Mouse (Mus musculus) frontal cortex, adult 2 months (tissue): Measurements from ENCODE around the gene Cd300lb. TPM values are rescaled to one million over a fixed set of nuclear protein-coding genes. Genes with fewer than 3 reads are reported as not detected.

ENCODE experiments used
- DNase-seq, 2 experiments: peaks; one replicate each; pipeline ENCODE4 v3.0.0; 2022; ENCODE audit warnings: low spot score in 1 of 2; ENCODE audit errors: extremely low spot score in 1 of 2
- polyA plus RNA-seq: library from polyadenylated mRNA; depleted of rRNA; stranded (reverse); fragments of >200 nt; gene quantifications from 2 replicates; pipeline ENCODE4 v1.2.3, GENCODE M21; 2012; rRNA removed

Cd300lb gene
- polyA plus RNA-seq, 1 experiment = 0.22 TPM

GRCm38 (mm10) chr11:114884380-114885100 lies 49.6 kb downstream of the Cd300lb start:
- no peak for DNase-seq

- DNase-seq = no peak
Measured at GRCm38 (mm10) chr11:114883251-114883789, 50.9 kb downstream of the Cd300lb start.

- peak in 1 of 2 experiments; percentile 62 for DNase-seq
Measured at GRCm38 (mm10) chr11:114880589-114880988, 53.6 kb downstream of the Cd300lb start.

- no peak for DNase-seq
Measured at GRCm38 (mm10) chr11:114880185-114880584, 54.0 kb downstream of the Cd300lb start.

GRCm38 (mm10) chr11:114879666-114880065 lies 54.5 kb downstream of the Cd300lb start:
- DNase-seq = no peak

GRCm38 (mm10) chr11:114877145-114877544 lies 57.0 kb downstream of the Cd300lb start:
- peak; percentile 18 to 68 for DNase-seq

- no peak for DNase-seq
Measured at GRCm38 (mm10) chr11:114876621-114877020, 57.6 kb downstream of the Cd300lb start.

- DNase-seq = no peak
Measured at GRCm38 (mm10) chr11:114876176-114876575, 58.0 kb downstream of the Cd300lb start.

GRCm38 (mm10) chr11:114875301-114875801 lies 58.8 kb downstream of the Cd300lb start:
- peak in 1 of 2 experiments; percentile 10 for DNase-seq

- no peak for DNase-seq
Measured at GRCm38 (mm10) chr11:114874226-114875145, 59.7 kb downstream of the Cd300lb start.

- no peak for DNase-seq
Measured at GRCm38 (mm10) chr11:114873022-114873817, 61.0 kb downstream of the Cd300lb start.

Other genes with a start within 250 kb of the Cd300lb start
- 2.5 and 2.9 TPM in 2 replicates for gene Dnaic2, start 207.0 kb downstream of the Cd300lb start, polyA plus RNA-seq
- 5.0 and 5.8 TPM in 2 replicates for gene Kif19a, start 169.0 kb downstream of the Cd300lb start, polyA plus RNA-seq
- gene Btbd17, start 138.4 kb downstream of the Cd300lb start, polyA plus RNA-seq = 55.1 and 55.7 TPM in 2 replicates
- gene Gpr142, start 135.5 kb downstream of the Cd300lb start, polyA plus RNA-seq = 0.08 TPM in 1 of 2 replicates, not detected in the other
- gene Gprc5c, start 83.2 kb downstream of the Cd300lb start, polyA plus RNA-seq = 3.5 and 4.7 TPM in 2 replicates
- gene Cd300a, start 44.3 kb downstream of the Cd300lb start, polyA plus RNA-seq = 0.54 and 0.57 TPM in 2 replicates
- gene Cd300c, start 34.8 kb upstream of the Cd300lb start, polyA plus RNA-seq = not detected in 2 replicates
- 0.08 and 0.16 TPM in 2 replicates for gene Cd300ld, start 55.5 kb upstream of the Cd300lb start, polyA plus RNA-seq
- 5.3 and 7.1 TPM in 2 replicates for gene Cd300c2, start 67.5 kb upstream of the Cd300lb start, polyA plus RNA-seq
- 0.30 TPM in 1 of 2 replicates, not detected in the other for gene Cd300ld2, start 81.8 kb upstream of the Cd300lb start, polyA plus RNA-seq
- 0.30 and 0.55 TPM in 2 replicates for gene Cd300ld4, start 92.6 kb upstream of the Cd300lb start, polyA plus RNA-seq
- gene Cd300ld5, start 103.4 kb upstream of the Cd300lb start, polyA plus RNA-seq = 0.86 TPM in 1 of 2 replicates, not detected in the other
- 0.68 and 0.86 TPM in 2 replicates for gene Cd300ld3, start 114.0 kb upstream of the Cd300lb start, polyA plus RNA-seq
- gene Cd300e, start 127.8 kb upstream of the Cd300lb start, polyA plus RNA-seq = 0.06 and 0.22 TPM in 2 replicates
- 22.7 and 25.3 TPM in 2 replicates for gene Rab37, start 157.0 kb upstream of the Cd300lb start, polyA plus RNA-seq
- 0.12 and 0.29 TPM in 2 replicates for gene Cd300lf, start 199.6 kb upstream of the Cd300lb start, polyA plus RNA-seq
- gene Slc9a3r1, start 229.0 kb upstream of the Cd300lb start, polyA plus RNA-seq = 85.4 and 93.7 TPM in 2 replicates